Mouse (Mus musculus) liver, embryonic 14.5 days (tissue): ENCODE measurements around the gene Tmem108. TPM values are rescaled to one million over a fixed set of nuclear protein-coding genes. Genes with fewer than 3 reads are reported as not detected.

Experiments
- ATAC-seq: fragments of 200-750 bp; cut with Nextera tagmentation; 2 replicates; pipeline ENCODE4 v1.8.0; 2017; ENCODE audit warnings: moderate number of reproducible peaks, mild to moderate bottlenecking, moderate library complexity; ENCODE audit not compliant: insufficient read depth
- DNase-seq, 3 experiments: peaks; one replicate each; pipeline ENCODE4 v3.0.0-alpha.2; 2012 to 2013; ENCODE audit warnings: low read depth in 3 of 3, low spot score in 3 of 3
- H3K27ac ChIP-seq: fragments of 300-500 bp; sonication (generic); 2 replicates; pipeline ENCODE4 v1.5.1; 2014; ENCODE audit warnings: moderate library complexity, mild to moderate bottlenecking, control low read depth, inconsistent platforms
- H3K27me3 ChIP-seq: fragments of 300-500 bp; sonication (generic); 2 replicates; pipeline ENCODE4 v1.6.1; 2014; ENCODE audit warnings: mild to moderate bottlenecking, low read length, moderate library complexity; ENCODE audit not compliant: control insufficient read depth, insufficient read depth
- H3K36me3 ChIP-seq: fragments of 300-500 bp; sonication (generic); replicated peaks from 2 replicates; pipeline ENCODE4 v1.6.1; 2014; ENCODE audit warnings: low read depth; ENCODE audit not compliant: control insufficient read depth, insufficient read depth
- H3K4me1 ChIP-seq, 2 experiments: fragments of 200-500 bp in 1 of 2; fragments of 300-500 bp in 1 of 2; sonication (generic) in 1 of 2; replicated peaks; 2 replicates each; pipeline ENCODE4 v1.6.1; 2012 to 2014; ENCODE audit warnings: antibody characterized with exemption in 1 of 2, inconsistent platforms in 1 of 2, low read length in 1 of 2; ENCODE audit not compliant: control insufficient read depth in 2 of 2, insufficient read depth in 2 of 2
- H3K4me2 ChIP-seq: fragments of 300-500 bp; sonication (generic); 2 replicates; pipeline ENCODE4 v1.6.1; 2014; ENCODE audit warnings: low read depth, mild to moderate bottlenecking, control low read depth, moderate library complexity
- H3K4me3 ChIP-seq, 2 experiments: fragments of 200-500 bp in 1 of 2; fragments of 300-500 bp in 1 of 2; sonication (generic) in 1 of 2; 2 replicates each; pipeline ENCODE4 v1.5.1; 2012 to 2014; ENCODE audit warnings: low read depth in 2 of 2, low read length in 2 of 2, mild to moderate bottlenecking in 2 of 2, control low read depth in 1 of 2, inconsistent platforms in 1 of 2, moderate library complexity in 1 of 2; ENCODE audit not compliant: insufficient read depth in 1 of 2
- H3K9ac ChIP-seq: fragments of 300-500 bp; sonication (generic); replicated peaks from 2 replicates; pipeline ENCODE4 v1.6.1; 2014; ENCODE audit warnings: mild to moderate bottlenecking, control low read depth, moderate library complexity
- H3K9me3 ChIP-seq: fragments of 300-500 bp; sonication (generic); 2 replicates; pipeline ENCODE4 v1.6.1; 2016; ENCODE audit warnings: low read length, mixed read lengths; ENCODE audit not compliant: control insufficient read depth
- CTCF ChIP-seq: IDR thresholded peaks from 2 replicates; pipeline ENCODE4 v1.5.1; 2016; ENCODE audit warnings: antibody characterized with exemption, low read depth, control low read depth
- EP300 ChIP-seq: IDR thresholded peaks from 2 replicates; pipeline ENCODE4 v1.6.1; 2016; ENCODE audit warnings: antibody characterized with exemption, low read depth
- WGBS: fragments of 180-500 bp; shearing (Covaris S2); extraction: QIAGEN DNeasy Blood & Tissue Kit; methylation state at CpG from one replicate; pipeline ENCODE4 v1.1.7; 2014; ENCODE audit not compliant: insufficient replicate concordance; 5-methylcytosine and 5-hydroxymethylcytosine counted together
- polyA plus RNA-seq, 2 experiments: library from polyadenylated mRNA; depleted of rRNA in 1 of 2; stranded (reverse) in 1 of 2; unstranded in 1 of 2; fragments of >200 nt; fragmentation: Nextera tagmentation in 1 of 2; extraction: Ambion mirVana in 1 of 2; gene quantifications; 2 replicates each; pipeline versions ENCODE4 v1.2.1 to v1.2.3; 2012 to 2014

The Tmem108 gene
- polyA plus RNA-seq, 2 experiments = 0.51 to 1.0 TPM

GRCm38 (mm10) chr9:103513884-103514283, 247.8 kb downstream of the Tmem108 start:
- Histone ChIP-seq H3K4me1 (0 out of 4 replicates have a peak, but pooled peaks cover 0 to 2% of the 10 kb centered on the region in 2 experiments), H3K9ac (no peak overlapping the region), H3K36me3 (no peaks in the 10 kb centered on the region), H3K27ac (no peak overlapping the region), H3K4me3 (no peak overlapping the region), H3K9me3 (no peaks in the 10 kb centered on the region), H3K27me3 (no peaks in the 10 kb centered on the region), H3K4me2 (no peak overlapping the region)
- TF ChIP-seq EP300 (no peak), CTCF (no peak)
- ATAC-seq = no peak
- no peak for DNase-seq
- WGBS = 66% methylated on average over 2 of the region's 2 CpGs

- no peak overlapping the region for H3K27ac ChIP-seq
- TF ChIP-seq CTCF (no peak), EP300 (no peak)
Measured at GRCm38 (mm10) chr9:103512257-103512656, 249.4 kb downstream of the Tmem108 start.

GRCm38 (mm10) chr9:103506968-103507584, 254.6 kb downstream of the Tmem108 start:
- Histone ChIP-seq H3K4me2 (no peak overlapping the region), H3K27me3 (no peaks in the 10 kb centered on the region), H3K4me3 (no peak overlapping the region), H3K4me1 (peaks cover 0 to 10% of the 10 kb centered on the region in 2 experiments; a peak in 2 of 4 replicates), H3K27ac (no peak overlapping the region), H3K9me3 (no peaks in the 10 kb centered on the region), H3K36me3 (no peaks in the 10 kb centered on the region), H3K9ac (no peak overlapping the region)
- 55% methylated on average over 7 of the region's 7 CpGs for WGBS
- no peak for TF ChIP-seq EP300
- TF ChIP-seq CTCF = no peak
- no peak for DNase-seq
- ATAC-seq = no peak

More at GRCm38 (mm10) chr9:103512257-103512656, 249.4 kb downstream of the Tmem108 start:
- WGBS = 62% methylated on average over 6 of the region's 6 CpGs
- H3K4me3 ChIP-seq = no peak overlapping the region
- H3K27me3 ChIP-seq = no peaks in the 10 kb centered on the region
- no peak overlapping the region for H3K4me2 ChIP-seq
- H3K9ac ChIP-seq = no peak overlapping the region
- no peak for DNase-seq
- no peaks in the 10 kb centered on the region for H3K4me1 ChIP-seq
- no peaks in the 10 kb centered on the region for H3K9me3 ChIP-seq
- ATAC-seq = no peak
- no peaks in the 10 kb centered on the region for H3K36me3 ChIP-seq

- Histone ChIP-seq H3K4me3 (no peak overlapping the region), H3K9me3 (no peaks in the 10 kb centered on the region), H3K27ac (no peak overlapping the region), H3K27me3 (no peaks in the 10 kb centered on the region), H3K36me3 (no peaks in the 10 kb centered on the region), H3K9ac (no peak overlapping the region), H3K4me2 (no peak overlapping the region), H3K4me1 (peaks cover 0 to 18% of the 10 kb centered on the region in 2 experiments; a peak in 2 of 4 replicates)
- WGBS = 60% methylated on average over 5 of the region's 5 CpGs
- DNase-seq = no peak
- no peak for ATAC-seq
- no peak for TF ChIP-seq CTCF
- TF ChIP-seq EP300 = no peak
Measured at GRCm38 (mm10) chr9:103505067-103505466, 256.6 kb downstream of the Tmem108 start.

- no peak for ATAC-seq
- H3K4me1 ChIP-seq = peaks cover 0 to 18% of the 10 kb centered on the region in 2 experiments; a peak in 2 of 4 replicates
- H3K4me2 ChIP-seq = no peak overlapping the region
- 64% methylated on average over 1 of the region's 1 CpGs for WGBS
- TF ChIP-seq EP300 (no peak), CTCF (no peak)
- H3K9me3 ChIP-seq = no peaks in the 10 kb centered on the region
- H3K27me3 ChIP-seq = no peaks in the 10 kb centered on the region
- no peaks in the 10 kb centered on the region for H3K36me3 ChIP-seq
- no peak overlapping the region for H3K4me3 ChIP-seq
- H3K27ac ChIP-seq = no peak overlapping the region
- DNase-seq = no peak
- no peak overlapping the region for H3K9ac ChIP-seq
Measured at GRCm38 (mm10) chr9:103504646-103505045, 257.0 kb downstream of the Tmem108 start.
